Mouse (Mus musculus) G1E (cell line): ENCODE results near the gene Duxbl1.
"Not testable (repeated sequence)": the region's sequence is repeated elsewhere in the genome, so short reads cannot be mapped to it uniquely, and the experiment has no call there.

Experiments used
- CTCF ChIP-seq: IDR thresholded peaks from 2 replicates; pipeline ENCODE4 v1.5.1; 2012; ENCODE audit warnings: low read depth, low read length, inconsistent platforms, mixed read lengths
- GATA1 ChIP-seq: IDR thresholded peaks from 2 replicates; pipeline ENCODE4 v1.6.1; 2012; ENCODE audit warnings: borderline replicate concordance, low read length, inconsistent platforms, mixed read lengths
- POLR2AphosphoS5 ChIP-seq: IDR thresholded peaks from 2 replicates; pipeline ENCODE4 v1.6.1; 2012; ENCODE audit warnings: low read depth, low read length, inconsistent platforms; ENCODE audit not compliant: insufficient replicate concordance
- TAL1 ChIP-seq: conservative IDR thresholded peaks from 2 replicates; pipeline ENCODE4 v1.6.1; 2012; ENCODE audit warnings: low read depth, low read length, inconsistent platforms, mixed read lengths

DNA sequence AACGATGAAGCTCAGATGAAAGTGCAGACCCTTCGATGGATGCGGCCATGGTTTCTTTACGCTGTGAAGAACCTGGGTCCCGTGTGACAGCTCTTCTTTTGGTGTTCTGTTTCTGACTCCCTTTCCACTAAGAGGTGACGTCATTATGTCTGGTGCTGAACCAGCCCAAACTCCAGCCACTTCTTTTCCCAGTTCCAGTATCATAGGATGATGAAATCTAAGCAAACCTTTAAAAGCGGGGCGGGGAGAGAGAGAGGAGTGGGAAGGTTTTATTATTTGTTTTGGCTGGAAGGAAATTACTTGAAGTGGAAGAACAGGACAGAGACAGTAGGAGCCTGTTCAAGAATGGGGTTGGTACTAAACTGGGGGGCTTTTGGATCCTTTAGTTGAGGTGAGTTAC is 40.4 kb upstream of the Duxbl1 start, which contains the start of gene Cphx1:
- not testable (repeated sequence) for TF ChIP-seq TAL1, POLR2AphosphoS5, CTCF, GATA1
